Mouse (Mus musculus): ENCODE measurements at regions not wholly inside any gene's neighbourhood (a gene's known extent, or its start where the extent isn't known, plus 50 kb on each side); places are given as distances from the start of the nearest gene placed in this dataset.

DNA sequence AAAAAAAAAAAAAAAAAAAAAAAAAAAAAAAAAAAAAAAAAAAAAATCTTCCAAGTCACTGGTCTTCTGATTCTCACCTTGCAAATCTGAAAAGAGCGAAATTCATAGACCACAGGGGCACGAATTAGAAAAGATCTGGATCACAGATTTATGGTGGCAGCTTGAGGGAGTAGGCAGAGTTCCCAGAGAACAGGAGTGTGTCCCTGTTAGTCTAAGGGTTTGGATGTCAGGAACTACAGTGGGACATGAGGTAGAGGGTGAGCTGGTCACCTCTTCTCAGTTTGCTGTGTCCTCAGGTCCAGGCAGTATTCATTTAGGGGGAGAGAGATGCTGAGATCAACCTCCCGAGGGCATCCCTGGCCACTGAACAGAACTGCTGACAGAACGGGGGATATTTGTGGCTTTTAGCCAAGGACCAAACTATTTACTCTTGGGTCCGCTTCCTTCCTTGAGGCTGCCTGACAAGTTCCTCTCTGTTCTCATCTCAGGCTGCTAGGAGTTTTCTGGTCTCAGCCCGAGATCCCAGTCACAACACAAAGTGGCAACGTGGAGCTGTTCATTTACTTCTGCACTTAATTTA lies 277.2 kb downstream of the Cd83 start:
- no peak for TF ChIP-seq GATA1 (IDR thresholded peaks at IDR 0.05; ENCODE audit: low read length)

GRCm38 (mm10) chr13:44063317-44063716 lies 278.7 kb downstream of the Cd83 start:
- TF ChIP-seq GATA1 (IDR thresholded peaks at IDR 0.05; ENCODE audit: low read length) = no peak

DNA sequence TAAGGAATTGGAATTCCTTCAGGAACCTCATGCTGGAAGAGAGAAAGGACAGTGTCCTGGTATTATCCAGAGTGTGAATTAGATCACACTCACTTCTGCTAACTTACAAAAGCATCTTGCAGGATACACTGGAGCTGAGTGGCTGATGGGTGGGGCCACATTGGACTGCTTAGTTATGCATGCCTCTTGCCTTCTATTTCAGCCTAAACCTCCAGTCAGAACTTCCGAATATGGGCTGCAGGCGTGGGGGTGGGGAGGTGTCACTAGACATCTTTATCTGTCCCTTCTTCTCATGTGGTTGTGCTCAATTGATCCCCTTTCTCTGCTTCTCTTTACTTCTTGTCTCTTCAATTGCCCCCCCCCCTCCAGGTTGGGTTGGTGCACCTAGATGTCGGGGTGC lies 279.5 kb downstream of the Cd83 start:
- TF ChIP-seq GATA1 (IDR thresholded peaks at IDR 0.05; ENCODE audit: low read length) = no peak

DNA sequence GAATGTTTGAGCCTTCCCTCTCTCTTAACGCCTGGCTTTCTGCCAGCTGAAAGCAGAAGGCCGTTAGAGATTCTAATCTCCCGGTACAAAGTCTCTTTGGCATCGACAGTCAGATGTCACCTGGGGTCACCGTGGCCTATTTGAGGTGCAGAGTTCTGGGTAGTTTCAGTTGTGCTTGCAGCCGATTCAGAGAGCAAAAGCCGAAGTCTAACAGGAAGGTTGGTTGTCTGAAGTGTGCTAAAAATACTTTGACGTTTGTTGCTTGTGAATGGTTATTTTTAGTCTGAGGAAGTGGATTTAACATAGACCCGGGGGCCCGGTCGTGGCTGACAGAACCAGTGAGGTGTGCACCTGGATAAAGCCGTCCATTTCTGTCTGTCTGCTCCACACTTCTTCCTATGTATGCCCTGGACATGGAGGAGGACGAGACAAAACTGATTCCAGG lies 281.2 kb downstream of the Cd83 start:
- no peak for TF ChIP-seq GATA1 (IDR thresholded peaks at IDR 0.05; ENCODE audit: low read length)

DNA sequence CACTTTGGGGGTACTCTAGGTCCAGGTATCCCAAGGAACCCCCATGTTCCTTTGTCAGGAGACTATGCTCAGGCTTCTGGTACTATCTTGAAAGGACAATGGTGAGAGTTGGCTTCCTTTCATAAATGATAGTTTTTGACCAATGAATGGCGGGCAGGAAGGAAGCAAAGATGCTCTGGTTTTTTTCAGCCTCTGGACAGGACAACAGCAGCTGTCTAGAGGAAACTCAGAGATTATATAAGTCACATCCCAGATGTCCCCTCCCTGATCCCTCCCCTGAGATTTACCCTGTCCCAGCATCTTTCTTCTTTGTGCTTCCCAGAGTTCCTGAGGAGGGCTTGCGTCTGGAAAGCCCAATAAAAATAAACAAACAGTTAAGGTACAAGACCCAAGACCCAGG lies 282.7 kb downstream of the Cd83 start:
- no peak for TF ChIP-seq GATA1 (IDR thresholded peaks at IDR 0.05; ENCODE audit: low read length)

DNA sequence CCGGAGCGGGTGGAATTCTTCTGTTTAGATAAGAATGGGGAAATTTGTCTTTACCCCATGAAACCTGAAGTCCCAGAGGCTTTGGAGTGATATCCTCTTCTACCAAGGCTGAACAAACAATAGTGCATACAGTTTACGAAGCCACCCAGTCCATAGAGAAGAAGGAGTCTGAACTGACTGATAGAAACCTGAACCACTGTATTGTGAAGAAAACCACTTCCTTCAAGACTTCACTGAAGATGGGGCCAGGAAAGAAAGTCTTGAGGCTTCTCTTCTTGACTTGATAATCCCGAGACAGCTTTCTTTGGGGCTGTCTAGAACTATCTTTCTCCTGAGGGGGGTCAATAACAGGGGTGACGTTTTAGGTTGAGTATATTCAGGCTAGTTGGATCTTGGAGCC lies 284.4 kb downstream of the Cd83 start:
- TF ChIP-seq GATA1 (IDR thresholded peaks at IDR 0.05; ENCODE audit: low read length) = no peak

DNA sequence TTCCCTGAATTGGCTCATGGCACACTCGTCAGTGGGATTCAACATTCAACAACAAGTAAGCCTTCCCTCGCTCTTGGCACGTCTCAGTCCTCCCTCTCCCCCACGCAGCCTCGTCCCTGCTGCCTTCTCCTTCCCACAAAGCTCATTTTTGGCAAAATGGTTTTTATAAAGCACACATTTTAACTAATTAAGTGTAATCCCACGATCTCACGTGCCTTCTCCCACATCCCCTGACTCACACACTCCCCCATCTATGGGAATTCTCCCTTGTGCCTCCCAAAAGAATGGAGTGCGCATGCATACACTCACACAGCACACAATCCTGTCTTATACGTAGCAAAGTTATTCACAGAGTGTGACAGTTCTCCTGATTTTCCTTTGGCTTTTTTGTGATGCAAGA lies 288.5 kb downstream of the Cd83 start:
- no peak for TF ChIP-seq GATA1 (IDR thresholded peaks at IDR 0.05; ENCODE audit: low read length)

- no peak for TF ChIP-seq GATA1 (IDR thresholded peaks at IDR 0.05; ENCODE audit: low read length)
Observed at GRCm38 (mm10) chr13:44074172-44074571, 289.6 kb downstream of the Cd83 start.

DNA sequence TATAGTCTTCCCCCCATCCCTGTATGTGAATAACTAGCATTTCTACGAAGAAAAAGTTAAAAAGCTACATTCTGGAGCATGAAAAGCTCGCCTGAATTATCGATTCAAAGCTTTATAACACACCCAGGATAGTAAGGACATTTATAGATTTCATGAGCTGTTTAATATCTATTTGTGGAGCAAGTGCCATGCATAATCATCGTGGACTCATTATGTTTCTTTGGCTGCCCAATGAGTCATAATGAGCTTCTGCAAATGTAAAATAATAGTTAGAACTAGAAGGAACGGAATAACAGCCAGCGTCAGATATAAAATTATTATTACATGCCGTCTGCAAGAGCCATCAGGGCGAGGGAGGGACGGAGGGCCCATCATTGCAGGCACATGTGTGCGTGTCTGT lies 292.4 kb downstream of the Cd83 start:
- no peak for TF ChIP-seq GATA1 (IDR thresholded peaks at IDR 0.05; ENCODE audit: low read length)

DNA sequence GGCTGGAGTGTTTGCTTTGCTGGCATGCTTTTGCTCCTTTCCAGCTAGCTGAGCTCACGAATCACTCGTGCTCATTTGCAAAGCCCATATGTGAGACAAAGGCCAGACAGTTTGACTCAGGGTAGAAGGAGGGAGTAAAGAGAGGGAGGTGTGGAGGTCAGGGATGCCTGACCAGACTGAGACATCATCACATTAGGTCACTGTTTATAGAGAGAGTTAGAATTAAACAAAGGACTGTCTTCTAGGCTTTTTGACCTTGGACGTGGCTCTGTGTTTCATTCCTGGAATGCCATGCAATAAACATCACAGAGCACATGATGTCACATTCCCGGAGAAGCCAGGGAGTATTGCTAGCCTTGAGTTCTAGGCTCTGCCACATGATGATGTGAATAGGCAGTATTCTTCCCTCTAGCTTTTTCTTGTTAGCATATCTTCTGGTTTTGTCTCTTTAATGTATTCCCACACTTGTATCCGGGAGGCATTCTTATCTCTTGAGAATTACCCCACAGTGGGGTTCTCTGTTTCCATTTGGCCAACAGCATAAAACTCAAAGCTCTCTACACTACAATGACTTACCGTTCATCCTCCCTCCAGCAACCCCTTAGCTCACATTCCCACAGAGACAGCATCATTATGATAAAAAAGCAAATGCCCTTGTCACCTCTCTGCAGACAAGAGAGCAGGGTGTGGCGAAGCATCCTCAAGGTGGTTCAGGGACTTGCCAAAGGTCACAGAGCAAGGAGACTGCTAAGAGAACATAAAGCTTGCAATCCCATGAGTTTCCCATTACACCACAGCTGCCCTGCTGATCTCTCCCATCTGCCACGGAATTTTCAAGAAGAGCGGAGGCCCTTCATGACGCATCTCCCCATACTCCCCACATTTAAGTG lies 301.3 kb downstream of the Cd83 start:
- TF ChIP-seq GATA1 (IDR thresholded peaks at IDR 0.05; ENCODE audit: low read length) = no peak

GRCm38 (mm10) chr13:44086801-44087200 lies 302.2 kb downstream of the Cd83 start:
- TF ChIP-seq GATA1 (IDR thresholded peaks at IDR 0.05; ENCODE audit: low read length) = no peak

DNA sequence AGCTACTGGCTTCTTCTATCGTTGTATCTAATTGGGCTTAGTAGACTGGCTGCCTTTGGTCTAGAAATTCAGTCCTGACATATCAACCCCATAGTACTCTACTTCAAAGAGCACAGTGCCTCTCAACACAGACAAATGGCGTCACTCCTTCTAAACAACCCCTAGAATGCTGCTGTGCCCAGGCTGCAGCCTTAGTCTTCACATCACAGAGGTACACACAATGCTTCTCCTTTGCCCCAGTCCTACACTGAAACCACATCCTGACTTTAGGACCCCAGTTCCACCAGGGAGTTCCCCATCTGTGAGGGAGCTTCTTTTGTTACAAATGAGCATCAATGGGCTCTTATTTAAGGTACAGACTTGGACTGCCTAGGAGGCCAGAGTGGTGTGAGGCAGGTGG lies 312.6 kb downstream of the Cd83 start:
- TF ChIP-seq GATA1 (IDR thresholded peaks at IDR 0.05; ENCODE audit: low read length) = no peak

GRCm38 (mm10) chr13:44099511-44099910 lies 314.9 kb downstream of the Cd83 start:
- TF ChIP-seq GATA1 (IDR thresholded peaks at IDR 0.05; ENCODE audit: low read length) = no peak

DNA sequence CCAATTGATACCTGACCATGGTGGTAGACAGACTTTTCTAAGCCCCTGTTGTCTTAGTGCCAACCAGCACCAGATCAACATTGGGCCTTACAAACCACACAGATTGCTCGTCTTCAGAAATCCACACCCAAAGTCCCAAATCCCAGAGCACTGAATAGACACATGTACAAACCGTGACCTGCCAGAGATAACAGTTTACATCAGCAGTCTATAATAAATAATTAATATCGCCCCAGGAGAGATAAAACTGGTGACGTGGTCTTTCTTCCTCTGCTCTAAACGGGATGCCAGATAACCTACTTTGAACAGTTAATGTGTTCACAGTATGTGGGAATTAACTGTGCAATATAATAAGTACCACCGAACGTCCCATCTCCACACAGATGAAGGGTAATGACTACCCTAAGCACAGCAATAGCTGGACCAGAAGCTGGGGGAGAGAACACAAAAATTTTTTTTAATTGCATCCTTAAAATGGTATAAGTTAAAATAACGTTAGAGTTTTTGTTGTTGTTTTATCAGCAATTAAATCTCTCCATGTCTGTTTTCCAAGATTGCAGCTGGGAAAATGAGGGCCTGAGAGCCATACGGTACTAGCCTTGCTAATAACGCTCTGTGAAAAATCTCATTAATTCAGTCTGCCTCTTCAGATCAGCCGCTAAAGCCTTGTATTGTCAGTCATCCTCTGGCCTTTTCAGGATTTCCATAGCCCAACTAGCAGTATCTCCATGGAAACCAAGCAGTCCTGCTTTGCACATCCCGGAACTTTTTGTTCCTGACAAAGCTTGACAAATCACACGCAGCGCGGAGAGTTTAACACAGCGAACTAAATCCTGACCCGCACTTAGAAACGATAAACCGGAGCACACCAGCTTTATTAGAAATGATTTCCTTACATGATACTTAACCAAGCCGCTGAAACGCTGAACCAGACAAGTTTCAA lies 315.8 kb downstream of the Cd83 start:
- no peak for TF ChIP-seq GATA1 (IDR thresholded peaks at IDR 0.05; ENCODE audit: low read length)

DNA sequence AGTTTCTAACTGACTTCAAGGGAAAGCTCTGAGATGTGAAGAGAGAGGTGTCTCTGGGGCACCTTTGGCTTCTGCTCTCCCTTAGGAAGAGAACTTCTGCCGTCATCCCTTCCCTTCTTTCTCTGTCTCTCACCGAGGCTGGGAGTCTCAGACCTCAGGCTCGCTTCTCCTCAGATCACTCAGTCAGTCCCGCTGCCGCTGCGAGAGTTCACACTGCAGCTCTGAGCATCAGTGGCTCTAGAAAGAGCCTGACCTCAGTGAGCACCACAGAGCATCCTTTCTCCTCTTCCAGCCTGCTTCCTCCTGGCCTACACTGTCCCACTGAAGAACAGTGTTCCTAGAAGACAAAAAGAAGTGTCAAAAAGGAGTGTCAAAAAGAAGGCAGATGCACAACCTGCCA lies 316.6 kb downstream of the Cd83 start:
- TF ChIP-seq GATA1 (IDR thresholded peaks at IDR 0.05; ENCODE audit: low read length) = no peak

DNA sequence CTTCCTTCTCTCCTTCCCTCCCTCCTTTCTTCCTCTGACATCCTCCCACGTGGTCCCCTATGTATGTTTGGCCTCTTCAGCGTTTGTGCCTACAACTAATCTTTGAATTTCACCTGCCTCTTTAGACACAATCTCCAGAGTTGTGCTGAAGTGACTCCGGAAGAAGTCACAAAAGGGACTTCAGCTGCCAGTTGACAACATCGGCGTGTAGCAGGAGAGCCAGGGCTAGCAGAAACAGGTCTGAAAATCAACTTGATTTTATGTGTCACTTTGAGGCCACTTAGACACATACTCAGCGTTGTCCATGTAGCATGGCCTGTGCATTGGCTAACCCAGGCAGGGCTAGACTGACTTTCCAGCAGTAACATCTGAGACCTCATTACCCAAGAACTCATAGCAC lies 317.2 kb downstream of the Cd83 start:
- no peak for TF ChIP-seq GATA1 (IDR thresholded peaks at IDR 0.05; ENCODE audit: low read length)
